Mouse (Mus musculus) CH12.LX (cell line): ENCODE data around the gene Adrb1. TPM values are rescaled to one million over a fixed set of nuclear protein-coding genes. Genes with fewer than 3 reads are reported as not detected.

Experiments used
- DNase-seq: peaks from one replicate; pipeline ENCODE4 v3.0.0-alpha.2; 2013; ENCODE audit errors: extremely low read depth
- H3K27ac ChIP-seq: 2 replicates; pipeline ENCODE4 v1.5.1; 2012; ENCODE audit warnings: low read depth, mild to moderate bottlenecking, control low read depth, moderate library complexity; ENCODE audit not compliant: insufficient read depth
- H3K27me3 ChIP-seq: replicated peaks from 2 replicates; pipeline ENCODE3; 2012; ENCODE audit warnings: inconsistent platforms
- H3K36me3 ChIP-seq, 2 experiments: replicated peaks in 1 of 2; 2 replicates each; pipeline versions ENCODE3 to v1.6.1; 2012; ENCODE audit warnings: inconsistent platforms in 1 of 2, low read length in 1 of 2, mild to moderate bottlenecking in 1 of 2, mixed read lengths in 1 of 2, moderate library complexity in 1 of 2; ENCODE audit not compliant: control insufficient read depth in 1 of 2, insufficient read depth in 1 of 2
- H3K4me1 ChIP-seq, 2 experiments: 2 replicates each; pipeline ENCODE4 v1.6.1; 2012; ENCODE audit warnings: inconsistent platforms in 1 of 2, moderate library complexity in 1 of 2; ENCODE audit not compliant: insufficient read depth in 2 of 2, control insufficient read depth in 1 of 2
- H3K4me2 ChIP-seq: 2 replicates; pipeline ENCODE4 v1.6.1; 2012; ENCODE audit warnings: low read depth, mild to moderate bottlenecking, control low read depth; ENCODE audit not compliant: poor library complexity, insufficient read depth, severe bottlenecking
- H3K4me3 ChIP-seq, 3 experiments: fragments of 150-350 bp in 1 of 3; sonication (generic) in 1 of 3; replicated peaks in 1 of 3; 2 replicates each; pipeline versions ENCODE3 to v1.5.1; 2011 to 2012; ENCODE audit warnings: low read depth in 2 of 3, low read length in 2 of 3, mild to moderate bottlenecking in 2 of 3, moderate library complexity in 2 of 3, control low read depth in 1 of 3, improper control_type of control experiment in 1 of 3, inconsistent platforms in 1 of 3, mixed read lengths in 1 of 3; ENCODE audit not compliant: poor library complexity in 1 of 3
- H3K79me2 ChIP-seq: replicated peaks from 2 replicates; pipeline ENCODE4 v1.6.1; 2012; ENCODE audit warnings: mild to moderate bottlenecking, moderate library complexity; ENCODE audit not compliant: control insufficient read depth, poor library complexity, insufficient read depth, severe bottlenecking; ENCODE audit errors: extremely low read depth
- H3K9ac ChIP-seq: 2 replicates; pipeline ENCODE4 v1.6.1; 2012; ENCODE audit warnings: low read depth, mild to moderate bottlenecking, control low read depth, moderate library complexity; ENCODE audit not compliant: insufficient read depth
- H3K9me3 ChIP-seq: replicated peaks from 2 replicates; pipeline ENCODE3; 2012; ENCODE audit warnings: low read length, inconsistent platforms, mixed read lengths
- E2F4 ChIP-seq: IDR thresholded peaks from 2 replicates; pipeline ENCODE4 v1.6.1; 2011; ENCODE audit warnings: low read depth, low read length, improper control_type of control experiment; ENCODE audit not compliant: insufficient replicate concordance
- ELF1 ChIP-seq: IDR thresholded peaks from 2 replicates; pipeline ENCODE4 v1.6.1; 2014; ENCODE audit warnings: low read depth, mild to moderate bottlenecking, inconsistent platforms, low read length, improper control_type of control experiment
- GABPA ChIP-seq: IDR thresholded peaks from 2 replicates; pipeline ENCODE4 v1.6.1; 2012; ENCODE audit warnings: low read depth, low read length, improper control_type of control experiment, inconsistent platforms; ENCODE audit not compliant: insufficient replicate concordance
- HCFC1 ChIP-seq: IDR thresholded peaks from 2 replicates; pipeline ENCODE4 v1.6.1; 2012; ENCODE audit warnings: low read depth, mild to moderate bottlenecking, inconsistent platforms, low read length, improper control_type of control experiment
- JUN ChIP-seq: IDR thresholded peaks from 2 replicates; pipeline ENCODE4 v1.6.1; 2011; ENCODE audit warnings: low read depth, mild to moderate bottlenecking, low read length, improper control_type of control experiment, moderate library complexity; ENCODE audit not compliant: insufficient read depth
- JUND ChIP-seq: conservative IDR thresholded peaks from 2 replicates; pipeline ENCODE4 v1.6.1; 2011; ENCODE audit warnings: low read depth, low read length, improper control_type of control experiment
- MAFK ChIP-seq: IDR thresholded peaks from 2 replicates; pipeline ENCODE4 v1.6.1; 2011; ENCODE audit warnings: low read length, improper control_type of control experiment; ENCODE audit not compliant: insufficient replicate concordance
- MAX ChIP-seq: IDR thresholded peaks from 2 replicates; pipeline ENCODE4 v1.6.1; 2011; ENCODE audit warnings: low read length, improper control_type of control experiment
- NRF1 ChIP-seq: IDR thresholded peaks from 2 replicates; pipeline ENCODE4 v1.6.1; 2014; ENCODE audit warnings: low read depth, mild to moderate bottlenecking, inconsistent platforms, low read length, improper control_type of control experiment, moderate library complexity
- PAX5 ChIP-seq: IDR thresholded peaks from 2 replicates; pipeline ENCODE4 v1.6.1; 2012; ENCODE audit warnings: low read length, inconsistent platforms, mixed read lengths
- POLR2A ChIP-seq: IDR thresholded peaks from 2 replicates; pipeline ENCODE4 v1.6.1; 2011; ENCODE audit warnings: low read depth, mild to moderate bottlenecking, improper control_type of control experiment, low read length
- POLR2AphosphoS2 ChIP-seq: IDR thresholded peaks from 2 replicates; pipeline ENCODE4 v1.6.1; 2011; ENCODE audit warnings: low read depth, low read length, improper control_type of control experiment
- RAD21 ChIP-seq: IDR thresholded peaks from 2 replicates; pipeline ENCODE4 v1.6.1; 2011; ENCODE audit warnings: low read depth, mild to moderate bottlenecking, low read length, improper control_type of control experiment, moderate library complexity
- SIN3A ChIP-seq: IDR thresholded peaks from 2 replicates; pipeline ENCODE4 v1.6.1; 2012; ENCODE audit warnings: low read length, improper control_type of control experiment, inconsistent platforms
- SMC3 ChIP-seq: IDR thresholded peaks from 2 replicates; pipeline ENCODE4 v1.6.1; 2011; ENCODE audit warnings: low read depth, low read length, improper control_type of control experiment
- USF2 ChIP-seq: conservative IDR thresholded peaks from 2 replicates; pipeline ENCODE4 v1.6.1; 2011; ENCODE audit warnings: low read depth, low read length, improper control_type of control experiment
- ZC3H11A ChIP-seq: IDR thresholded peaks from 2 replicates; pipeline ENCODE4 v1.6.1; 2012; ENCODE audit warnings: low read depth, mild to moderate bottlenecking, inconsistent platforms, low read length, improper control_type of control experiment
- ZKSCAN1 ChIP-seq: IDR thresholded peaks from 2 replicates; pipeline ENCODE4 v1.6.1; 2012; ENCODE audit warnings: low read depth, inconsistent platforms, low read length, improper control_type of control experiment, borderline replicate concordance
- dilution Hi-C: fragments of 300-500 bp; cut with MboI; formaldehyde crosslinking; loops from 2 replicates; pipeline ENCODE4 v1.14.3; 2020; ENCODE audit warnings: low sequenced_read_pairs; ENCODE audit not compliant: extremely low pct_unique_long_range_greater_than_20kb, extremely low pct_ligation_motif_present
- in situ Hi-C: fragments of 300-500 bp; cut with MboI; formaldehyde crosslinking; loops from 3 replicates; pipeline ENCODE4 v1.14.3; 2019; ENCODE audit warnings: low sequenced_read_pairs, low pct_ligation_motif_present, low pct_unique_long_range_greater_than_20kb, mixed read lengths
- polyA plus RNA-seq: library from polyadenylated mRNA; unstranded; fragments of >175 nt; gene quantifications from 2 replicates; pipeline ENCODE4 v1.2.1, GENCODE M21; 2012; ENCODE audit warnings: low read depth; ENCODE audit not compliant: insufficient read length
- total RNA-seq, 2 experiments: library from RNA; depleted of rRNA; stranded (reverse); fragments of 300-350 nt in 1 of 2; fragments of >200 nt in 1 of 2; gene quantifications; 2 replicates each; pipeline ENCODE4 v1.2.3; 2012 to 2014

Adrb1 gene
- total and polyA plus RNA-seq, 3 experiments, result not detected

DNA sequence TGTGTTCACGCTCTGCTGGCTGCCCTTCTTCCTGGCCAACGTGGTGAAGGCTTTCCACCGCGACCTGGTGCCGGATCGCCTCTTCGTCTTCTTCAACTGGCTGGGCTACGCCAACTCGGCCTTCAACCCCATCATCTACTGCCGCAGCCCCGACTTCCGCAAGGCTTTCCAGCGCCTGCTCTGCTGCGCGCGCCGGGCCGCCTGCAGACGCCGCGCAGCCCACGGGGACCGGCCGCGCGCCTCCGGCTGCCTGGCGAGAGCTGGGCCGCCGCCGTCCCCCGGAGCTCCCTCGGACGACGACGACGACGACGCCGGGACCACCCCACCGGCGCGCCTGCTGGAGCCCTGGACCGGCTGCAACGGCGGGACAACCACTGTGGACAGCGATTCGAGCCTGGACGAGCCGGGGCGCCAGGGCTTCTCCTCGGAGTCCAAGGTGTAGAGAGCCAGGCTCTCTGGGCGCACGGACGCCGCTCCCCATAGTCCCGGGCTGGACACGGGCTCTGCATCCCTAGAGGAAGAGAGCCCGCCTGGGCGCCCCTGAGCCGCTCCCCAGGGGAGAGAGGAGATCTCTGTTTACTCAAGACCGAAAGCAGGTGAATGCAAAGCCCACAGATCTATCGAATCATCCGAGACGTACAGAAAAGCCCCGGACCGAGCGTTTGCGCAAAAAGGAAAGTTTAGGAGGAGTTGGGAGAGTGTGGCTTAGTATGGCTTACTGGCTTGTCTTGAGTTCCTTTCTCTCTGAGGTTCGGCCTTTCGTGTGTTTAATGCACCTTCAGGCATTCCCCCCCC is 1.5 kb downstream of the Adrb1 start:
- H3K27me3 ChIP-seq, result no peaks in the 10 kb centered on the region
- H3K4me3 ChIP-seq, result no peak overlapping the region

DNA sequence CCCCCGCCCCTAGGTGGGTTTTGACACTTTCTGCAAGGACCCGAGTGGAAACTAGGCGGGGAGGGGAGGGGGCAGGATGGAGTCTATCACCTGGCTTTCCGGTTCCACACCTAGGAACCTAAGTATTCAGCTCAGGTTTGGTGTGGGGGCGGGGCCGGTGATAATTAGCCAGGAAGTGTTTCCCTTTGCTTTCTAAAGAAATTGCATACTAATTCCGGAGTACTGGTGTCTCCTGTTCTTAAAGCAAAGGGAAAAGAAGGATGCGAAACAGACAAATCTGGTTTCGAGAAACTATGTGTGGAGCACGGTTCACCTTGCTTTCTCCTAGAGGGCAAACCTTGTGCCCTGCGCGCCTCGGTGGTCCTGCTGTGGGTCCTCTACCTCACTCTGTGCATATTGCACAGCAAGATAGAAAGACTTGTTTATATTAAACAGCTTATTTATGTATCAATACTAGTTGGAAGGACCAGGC is 2.2 kb downstream of the Adrb1 start:
- no peak overlapping the region for H3K4me2 ChIP-seq
- no peaks in the 10 kb centered on the region for H3K27me3 ChIP-seq
- no peaks in the 10 kb centered on the region for H3K79me2 ChIP-seq
- peaks cover 0 to 23% of the 10 kb centered on the region in 2 experiments; a peak in 2 of 4 replicates for H3K4me1 ChIP-seq
- H3K9me3 ChIP-seq, result peaks cover 22% of the 10 kb centered on the region
- H3K9ac ChIP-seq, result no peak overlapping the region
- DNase-seq, result no peak
- no peak overlapping the region for H3K4me3 ChIP-seq
- in situ Hi-C loops (no loop called here), dilution Hi-C loops (no loop called here)
- TF ChIP-seq ELF1 (no peak), ZKSCAN1 (no peak), JUND (no peak), POLR2A (no peak), E2F4 (no peak), PAX5 (no peak), NRF1 (no peak), POLR2AphosphoS2 (no peak)
- H3K36me3 ChIP-seq, result no peaks in the 10 kb centered on the region
- H3K27ac ChIP-seq, result no peak overlapping the region

More for the DNA sequence above, 1.5 kb downstream of the Adrb1 start:
- no peak for DNase-seq
- in situ Hi-C loops (no loop called here), dilution Hi-C loops (no loop called here)
- Histone ChIP-seq H3K27ac (no peak overlapping the region), H3K4me2 (no peak overlapping the region), H3K79me2 (no peaks in the 10 kb centered on the region), H3K9me3 (peaks cover 22% of the 10 kb centered on the region), H3K4me1 (peaks cover 0 to 27% of the 10 kb centered on the region in 2 experiments; a peak in 2 of 4 replicates), H3K36me3 (no peaks in the 10 kb centered on the region), H3K9ac (no peak overlapping the region)
- TF ChIP-seq GABPA (no peak), HCFC1 (no peak), MAFK (no peak), ZC3H11A (no peak), RAD21 (no peak), POLR2A (no peak), USF2 (no peak), ELF1 (no peak), JUN (no peak), SMC3 (no peak), SIN3A (no peak), MAX (no peak)
